Comparison of ENCODE assay signal across 9 mouse cellular contexts in the genomic region with DNA sequence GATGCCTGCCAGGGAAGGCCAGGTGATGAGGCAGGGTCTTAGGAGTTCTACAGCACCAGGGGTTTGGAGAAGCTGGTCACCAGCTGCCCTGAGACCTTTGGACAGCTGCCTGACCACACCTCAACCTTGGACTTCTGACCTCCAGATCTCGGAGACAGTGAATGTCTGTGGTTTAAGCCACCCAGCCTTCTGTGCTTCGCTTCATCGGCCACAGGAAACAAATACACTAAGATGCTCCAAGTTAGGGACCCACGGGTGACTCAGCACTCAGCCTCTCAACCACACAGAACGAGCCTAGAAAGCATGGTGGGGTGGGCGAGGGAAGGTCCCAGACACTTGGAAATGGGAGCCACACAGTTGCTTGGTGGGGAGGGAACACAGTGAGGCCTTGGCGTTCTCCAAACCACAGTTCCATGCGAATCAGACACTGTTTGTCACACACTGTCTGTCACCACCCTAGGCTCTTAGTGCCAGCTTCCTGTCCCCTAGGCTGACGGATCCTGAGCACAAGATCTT.
DNase-seq lines count a peak whose midpoint lies in the region; ATAC-seq and TF ChIP-seq lines count a peak whose summit lies in the region.
"Had no signal": no experiment of that assay in that cellular context is flagged by ENCODE, and none has a peak within 500 bp of the region (broad histone marks: within the 10 kb centered on the region; RNA-seq: fewer than 3 reads in every experiment).

No protein-coding gene starts in this region.

- no peak for TF ChIP-seq CTCF in thymus, adult 2 months (IDR thresholded peaks at IDR 0.05; ENCODE audit: borderline replicate concordance, control insufficient read depth, extremely low read depth, insufficient read depth, low read length, poor library complexity)

- no peak overlapping the region for H3K9ac ChIP-seq in kidney, embryonic 16.5 days (replicated peaks; ENCODE audit: low read length)
- H3K9ac ChIP-seq: neural tube, embryonic 12.5 days had no signal

- H3K4me2 ChIP-seq in kidney, embryonic 16.5 days (replicated peaks; ENCODE audit: low read depth, low read length), result no peak overlapping the region

- no peak overlapping the region for H3K4me3 ChIP-seq in kidney, embryonic 16.5 days (ENCODE audit: low read length)
- H3K4me3 ChIP-seq in thymus, adult 2 months (ENCODE audit: control insufficient read depth, insufficient read depth, low read length), result no peak overlapping the region
- H3K4me3 ChIP-seq: neural tube, embryonic 12.5 days had no signal

- no peaks in the 10 kb centered on the region for H3K27me3 ChIP-seq in kidney, embryonic 16.5 days (ENCODE audit: insufficient read depth, low read length)
- no peaks in the 10 kb centered on the region for H3K27me3 ChIP-seq in thymus, adult 2 months (ENCODE audit: control insufficient read depth, insufficient read depth, low read length)
- H3K27me3 ChIP-seq: neural tube, embryonic 12.5 days had no signal

- peaks cover 36% of the 10 kb centered on the region for H3K4me1 ChIP-seq in kidney, embryonic 16.5 days (ENCODE audit: insufficient read depth, low read length)
- peaks cover 30% of the 10 kb centered on the region for H3K4me1 ChIP-seq in thymus, adult 2 months (replicated peaks; ENCODE audit: control insufficient read depth, insufficient read depth, low read length)

- no peak for TF ChIP-seq POLR2A in thymus, adult 2 months (IDR thresholded peaks at IDR 0.05; ENCODE audit: control insufficient read depth, extremely low read depth, insufficient read depth, low read length, poor library complexity)

- DNase-seq in lung, postnatal 36 days, result peak; percentile 32
- DNase-seq in lung, postnatal 14 days, result no peak
- DNase-seq in brain, adult 2 months (ENCODE audit: low read depth, low spot score), result peak; percentile 33
- no peak for DNase-seq in layer of hippocampus, adult 8-10 months (ENCODE audit: low spot score in 2 of 2)
- no peak for DNase-seq in thymus, adult 2 months
- DNase-seq: thymus, postnatal 36 days had no signal

- ATAC-seq in kidney, embryonic 16.5 days (ENCODE audit: low FRiP score, low TSS enrichment), result no peak
- 0 out of 2 replicates have a peak, but pooled peaks have one; percentile 13 for ATAC-seq in neutrophil, adult 5-6 weeks (ENCODE audit: extremely low read depth, insufficient number of reproducible peaks, low FRiP score, poor library complexity, severe bottlenecking)

- peak overlapping the region; percentile 19 for H3K27ac ChIP-seq in kidney, embryonic 16.5 days (ENCODE audit: low read length)
- H3K27ac ChIP-seq in thymus, adult 2 months (ENCODE audit: control insufficient read depth, insufficient read depth, low read length), result no peak overlapping the region
- H3K27ac ChIP-seq: neural tube, embryonic 12.5 days had no signal

- H3K36me3 ChIP-seq in kidney, embryonic 16.5 days (ENCODE audit: insufficient read depth, low read length), result no peaks in the 10 kb centered on the region
- no peaks in the 10 kb centered on the region for H3K36me3 ChIP-seq in thymus, adult 2 months (ENCODE audit: control insufficient read depth, insufficient read depth, low read length)
- H3K36me3 ChIP-seq: neural tube, embryonic 12.5 days had no signal

- WGBS in kidney, embryonic 16.5 days, result 61% methylated on average over 9 of the region's 9 CpGs
- WGBS in thymus, adult 2 months, result 20% methylated on average over 9 of the region's 9 CpGs

- H3K9me3 ChIP-seq in kidney, embryonic 16.5 days (ENCODE audit: low read length), result no peaks in the 10 kb centered on the region
- H3K9me3 ChIP-seq: neural tube, embryonic 12.5 days had no signal

Comparison
In these comparisons a context has a peak if more than half of its experiments do, and no peak if none do; other contexts are left out.
1. DNase-seq: peak in lung, postnatal 36 days (single experiment) and brain, adult 2 months (single experiment); none in lung, postnatal 14 days (single experiment), layer of hippocampus, adult 8-10 months (0 of 2) and thymus, adult 2 months (single experiment).